Mouse (Mus musculus) heart, embryonic 10.5 days (tissue): ENCODE measurements around the gene Ube4b. TPM values are rescaled to one million over a fixed set of nuclear protein-coding genes. Genes with fewer than 3 reads are reported as not detected.
A peak's percentile ranks its signal among the peaks of the same experiment; 100 is the strongest.

Source experiments
- DNase-seq: peaks from one replicate; pipeline ENCODE4 v3.0.0-alpha.2; 2017; ENCODE audit warnings: low spot score
- H3K27ac ChIP-seq: fragments of 300-500 bp; sonication (generic); 2 replicates; pipeline ENCODE4 v1.5.1; 2016; ENCODE audit warnings: mild to moderate bottlenecking
- H3K27me3 ChIP-seq: fragments of 300-500 bp; sonication (generic); 2 replicates; pipeline ENCODE4 v1.6.1; 2016; ENCODE audit warnings: mild to moderate bottlenecking; ENCODE audit not compliant: poor library complexity, insufficient read depth, severe bottlenecking
- H3K36me3 ChIP-seq: fragments of 300-500 bp; sonication (generic); 2 replicates; pipeline ENCODE4 v1.6.1; 2016; ENCODE audit warnings: mild to moderate bottlenecking, moderate library complexity
- H3K4me1 ChIP-seq: fragments of 300-500 bp; sonication (generic); 2 replicates; pipeline ENCODE4 v1.6.1; 2016; ENCODE audit warnings: mild to moderate bottlenecking
- H3K4me3 ChIP-seq: fragments of 300-500 bp; sonication (generic); 2 replicates; pipeline ENCODE4 v1.5.1; 2016; ENCODE audit warnings: mild to moderate bottlenecking, moderate library complexity
- H3K9me3 ChIP-seq: fragments of 300-500 bp; sonication (generic); 2 replicates; pipeline ENCODE4 v1.6.1; 2016; ENCODE audit warnings: mild to moderate bottlenecking, moderate library complexity
- WGBS: fragments of 180-500 bp; shearing (Covaris S2); methylation state at CpG from one replicate; pipeline ENCODE4 v1.1.7; 2016; 5-methylcytosine and 5-hydroxymethylcytosine counted together
- polyA plus RNA-seq: library from polyadenylated mRNA; unstranded; fragments of >200 nt; fragmentation: Nextera tagmentation; extraction: Ambion mirVana; gene quantifications from 2 replicates; pipeline ENCODE4 v1.2.1, GENCODE M21; 2016

Ube4b gene
- polyA plus RNA-seq, 1 experiment from 2014 or later, result 62.9 TPM

GRCm38 (mm10) chr4:149322286-149322685 lies 104.3 kb downstream of the Ube4b start:
- 85% methylated on average over 4 of the region's 4 CpGs for WGBS
- no peak for DNase-seq
- no peaks in the 10 kb centered on the region for H3K9me3 ChIP-seq
- peaks cover 3% of the 10 kb centered on the region for H3K36me3 ChIP-seq
- no peaks in the 10 kb centered on the region for H3K27me3 ChIP-seq
- no peak overlapping the region for H3K4me3 ChIP-seq
- peaks cover 22% of the 10 kb centered on the region for H3K4me1 ChIP-seq
- H3K27ac ChIP-seq, result no peak overlapping the region

- no peaks in the 10 kb centered on the region for H3K36me3 ChIP-seq
- H3K9me3 ChIP-seq, result no peaks in the 10 kb centered on the region
- H3K27ac ChIP-seq, result no peak overlapping the region
- no peak overlapping the region for H3K4me3 ChIP-seq
- WGBS, result 66% methylated on average over 9 of the region's 9 CpGs
- no peak for DNase-seq
- H3K27me3 ChIP-seq, result no peaks in the 10 kb centered on the region
- peaks cover 19% of the 10 kb centered on the region for H3K4me1 ChIP-seq
These were observed 107.5 kb downstream of the Ube4b start for GRCm38 (mm10) chr4:149319088-149319487.

- no peaks in the 10 kb centered on the region for H3K36me3 ChIP-seq
These were observed 109.2 kb downstream of the Ube4b start for GRCm38 (mm10) chr4:149317387-149317786.

GRCm38 (mm10) chr4:149314275-149314837 lies 112.2 kb downstream of the Ube4b start:
- 89% methylated on average over 11 of the region's 11 CpGs for WGBS
- DNase-seq, result no peak
- H3K9me3 ChIP-seq, result no peaks in the 10 kb centered on the region
- H3K27ac ChIP-seq, result no peak overlapping the region
- peaks cover 15% of the 10 kb centered on the region for H3K4me1 ChIP-seq
- no peaks in the 10 kb centered on the region for H3K27me3 ChIP-seq
- H3K4me3 ChIP-seq, result no peak overlapping the region
- H3K36me3 ChIP-seq, result no peaks in the 10 kb centered on the region

More at GRCm38 (mm10) chr4:149317387-149317786, 109.2 kb downstream of the Ube4b start:
- no peak for DNase-seq
- Histone ChIP-seq H3K27ac (no peak overlapping the region), H3K9me3 (no peaks in the 10 kb centered on the region), H3K4me1 (peaks cover 12% of the 10 kb centered on the region), H3K4me3 (no peak overlapping the region), H3K27me3 (no peaks in the 10 kb centered on the region)
- 67% methylated on average over 5 of the region's 5 CpGs for WGBS

GRCm38 (mm10) chr4:149313558-149314253 lies 112.8 kb downstream of the Ube4b start:
- Histone ChIP-seq H3K27ac (peak overlapping the region; percentile 53), H3K4me3 (no peak overlapping the region), H3K27me3 (no peaks in the 10 kb centered on the region), H3K36me3 (no peaks in the 10 kb centered on the region), H3K9me3 (no peaks in the 10 kb centered on the region), H3K4me1 (peaks cover 11% of the 10 kb centered on the region)
- no peak for DNase-seq
- 73% methylated on average over 12 of the region's 12 CpGs for WGBS

- no peak overlapping the region for H3K4me3 ChIP-seq
- no peaks in the 10 kb centered on the region for H3K9me3 ChIP-seq
- WGBS, result 79% methylated on average over 5 of the region's 5 CpGs
- H3K4me1 ChIP-seq, result peaks cover 15% of the 10 kb centered on the region
- H3K36me3 ChIP-seq, result no peaks in the 10 kb centered on the region
- no peak overlapping the region for H3K27ac ChIP-seq
- DNase-seq, result no peak
- no peaks in the 10 kb centered on the region for H3K27me3 ChIP-seq
These were observed 114.6 kb downstream of the Ube4b start for GRCm38 (mm10) chr4:149311996-149312395.

DNA sequence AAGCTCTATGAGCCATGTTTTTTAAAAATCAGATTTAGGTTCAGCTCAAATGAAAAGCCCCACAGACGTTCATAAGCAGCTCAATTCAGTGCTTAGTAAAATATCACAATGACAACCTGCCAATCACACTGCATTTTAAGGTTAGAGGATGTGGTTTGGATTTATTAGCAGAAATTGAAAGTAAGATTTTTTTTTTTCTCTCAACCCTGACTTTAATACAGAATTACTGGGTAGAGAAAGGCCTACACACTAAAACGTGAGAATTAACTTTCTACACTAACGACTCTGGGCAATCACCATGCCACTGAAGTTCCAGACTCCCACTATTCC lies 118.1 kb downstream of the Ube4b start:
- Histone ChIP-seq H3K4me1 (peaks cover 27% of the 10 kb centered on the region), H3K4me3 (peak overlapping the region; percentile 99), H3K36me3 (no peaks in the 10 kb centered on the region), H3K9me3 (no peaks in the 10 kb centered on the region), H3K27ac (peak overlapping the region; percentile 98), H3K27me3 (no peaks in the 10 kb centered on the region)
- no peak for DNase-seq
- 56% methylated on average over 3 of the region's 3 CpGs for WGBS

- H3K36me3 ChIP-seq, result no peaks in the 10 kb centered on the region
- H3K9me3 ChIP-seq, result no peaks in the 10 kb centered on the region
- peak within 1 kb of the TSS; percentile 98 for H3K27ac ChIP-seq
- peak; percentile 98 for DNase-seq
- peak within 1 kb of the TSS; percentile 99 for H3K4me3 ChIP-seq
- under 1% methylated on average over 79 of the region's 79 CpGs for WGBS
- no peaks in the 10 kb centered on the region for H3K27me3 ChIP-seq
- H3K4me1 ChIP-seq, result peaks cover 33% of the 10 kb centered on the region
These were observed 118.7 kb downstream of the Ube4b start, which contains the start of gene Kif1b for GRCm38 (mm10) chr4:149307596-149308490. Gene Kif1b, minus strand, starts transcription at chr4:149307693.

GRCm38 (mm10) chr4:149306712-149307595 lies 119.6 kb downstream of the Ube4b start:
- peak overlapping the region; percentile 98 for H3K27ac ChIP-seq
- no peaks in the 10 kb centered on the region for H3K36me3 ChIP-seq
- no peaks in the 10 kb centered on the region for H3K27me3 ChIP-seq
- peak overlapping the region; percentile 99 for H3K4me3 ChIP-seq
- H3K4me1 ChIP-seq, result peaks cover 37% of the 10 kb centered on the region
- under 1% methylated on average over 82 of the region's 83 CpGs for WGBS
- DNase-seq, result peak; percentile 80
- H3K9me3 ChIP-seq, result no peaks in the 10 kb centered on the region

DNA sequence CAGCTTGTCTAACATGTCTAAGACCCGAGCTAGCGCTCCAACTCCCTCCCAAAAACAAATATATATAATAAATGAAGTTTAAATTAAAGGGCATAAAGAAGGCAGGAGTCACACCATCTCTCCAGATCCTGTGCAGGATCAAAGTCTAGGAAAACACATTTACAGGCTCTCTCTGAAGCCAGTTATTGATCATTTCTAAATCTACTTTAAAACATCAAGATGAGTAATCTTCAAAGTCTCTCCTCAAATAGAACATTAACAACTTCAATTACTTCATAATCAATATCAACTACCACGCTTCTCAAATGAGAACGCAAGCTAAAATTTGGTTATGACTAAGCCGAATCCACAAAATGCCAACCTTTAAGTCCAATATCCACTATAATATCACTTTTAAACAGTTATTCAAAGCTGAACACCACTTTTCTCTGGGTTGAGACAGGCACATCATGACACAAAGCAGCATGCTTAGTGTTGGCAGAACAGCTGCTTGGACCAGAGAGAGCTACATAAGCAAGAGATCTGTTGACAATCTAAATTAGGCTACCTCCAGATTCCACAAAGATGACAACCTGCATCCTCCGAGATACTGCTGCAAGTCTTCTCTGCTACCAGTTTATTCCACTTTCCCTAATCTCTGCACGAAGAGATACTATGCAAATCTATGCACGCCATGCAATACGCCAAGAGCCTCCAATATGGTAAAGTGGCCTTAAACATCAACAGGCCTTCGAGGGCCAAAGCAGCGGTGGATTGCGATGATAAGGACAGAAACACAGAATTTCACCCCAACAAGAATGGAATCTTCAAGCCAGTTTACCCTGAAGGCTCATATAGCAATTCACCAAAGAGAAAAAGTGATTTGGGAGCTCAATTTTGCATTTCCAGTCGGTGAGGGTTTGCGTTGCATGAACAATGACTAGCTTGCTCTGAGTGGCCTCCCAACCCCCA lies 120.5 kb downstream of the Ube4b start:
- Histone ChIP-seq H3K9me3 (no peaks in the 10 kb centered on the region), H3K27ac (peak overlapping the region; percentile 98), H3K36me3 (no peaks in the 10 kb centered on the region), H3K4me1 (peaks cover 43% of the 10 kb centered on the region), H3K4me3 (peak overlapping the region; percentile 99), H3K27me3 (no peaks in the 10 kb centered on the region)
- DNase-seq, result no peak
- 36% methylated on average over 14 of the region's 14 CpGs for WGBS

- WGBS, result 73% methylated on average over 1 of the region's 1 CpGs
These were observed 122.1 kb downstream of the Ube4b start for GRCm38 (mm10) chr4:149304466-149304865.

More at GRCm38 (mm10) chr4:149304466-149304865, 122.1 kb downstream of the Ube4b start:
- H3K27me3 ChIP-seq, result no peaks in the 10 kb centered on the region
- no peaks in the 10 kb centered on the region for H3K36me3 ChIP-seq
- H3K27ac ChIP-seq, result no peak overlapping the region
- H3K9me3 ChIP-seq, result no peaks in the 10 kb centered on the region
- peaks cover 43% of the 10 kb centered on the region for H3K4me1 ChIP-seq
- no peak for DNase-seq
- H3K4me3 ChIP-seq, result no peak overlapping the region
